Mouse (Mus musculus) midbrain, embryonic 13.5 days (tissue): Measurements from ENCODE around the gene Ninj2. TPM values are rescaled to one million over a fixed set of nuclear protein-coding genes. Genes with fewer than 3 reads are reported as not detected.
A peak's percentile ranks its signal among the peaks of the same experiment; 100 is the strongest.

ENCODE experiments used
- ATAC-seq: fragments of 200-750 bp; cut with Nextera tagmentation; 2 replicates; pipeline ENCODE4 v1.8.0; 2017; ENCODE audit warnings: mild to moderate bottlenecking, moderate TSS enrichment, moderate library complexity
- H3K27ac ChIP-seq: fragments of 300-500 bp; sonication (generic); 2 replicates; pipeline ENCODE4 v1.5.1; 2015; ENCODE audit warnings: inconsistent platforms, mild to moderate bottlenecking, moderate library complexity
- H3K27me3 ChIP-seq: fragments of 300-500 bp; sonication (generic); 2 replicates; pipeline ENCODE4 v1.6.1; 2015; ENCODE audit warnings: mild to moderate bottlenecking, inconsistent platforms
- H3K36me3 ChIP-seq: fragments of 300-500 bp; sonication (generic); 2 replicates; pipeline ENCODE4 v1.6.1; 2015; ENCODE audit warnings: mild to moderate bottlenecking, inconsistent platforms
- H3K4me1 ChIP-seq: fragments of 300-500 bp; sonication (generic); replicated peaks from 2 replicates; pipeline ENCODE4 v1.6.1; 2015; ENCODE audit warnings: inconsistent platforms
- H3K4me2 ChIP-seq: fragments of 300-500 bp; sonication (generic); replicated peaks from 2 replicates; pipeline ENCODE4 v1.6.1; 2015; ENCODE audit warnings: moderate library complexity, mild to moderate bottlenecking, inconsistent platforms
- H3K4me3 ChIP-seq: fragments of 300-500 bp; sonication (generic); replicated peaks from 2 replicates; pipeline ENCODE4 v1.5.1; 2015; ENCODE audit warnings: mild to moderate bottlenecking, inconsistent platforms
- H3K9ac ChIP-seq: fragments of 300-500 bp; sonication (generic); replicated peaks from 2 replicates; pipeline ENCODE4 v1.6.1; 2015; ENCODE audit warnings: mild to moderate bottlenecking, inconsistent platforms
- H3K9me3 ChIP-seq: fragments of 300-500 bp; sonication (generic); 2 replicates; pipeline ENCODE4 v1.6.1; 2016; ENCODE audit warnings: mild to moderate bottlenecking, inconsistent platforms
- WGBS: fragments of 180-500 bp; shearing (Covaris S2); methylation state at CpG from one replicate; pipeline ENCODE4 v1.1.7; 2015; 5-methylcytosine and 5-hydroxymethylcytosine counted together
- polyA plus RNA-seq: library from polyadenylated mRNA; unstranded; fragments of >200 nt; fragmentation: Nextera tagmentation; extraction: Ambion mirVana; gene quantifications from 2 replicates; pipeline ENCODE4 v1.2.1, GENCODE M21; 2015

Ninj2 gene
- polyA plus RNA-seq, 1 experiment from 2014 or later: not detected

DNA sequence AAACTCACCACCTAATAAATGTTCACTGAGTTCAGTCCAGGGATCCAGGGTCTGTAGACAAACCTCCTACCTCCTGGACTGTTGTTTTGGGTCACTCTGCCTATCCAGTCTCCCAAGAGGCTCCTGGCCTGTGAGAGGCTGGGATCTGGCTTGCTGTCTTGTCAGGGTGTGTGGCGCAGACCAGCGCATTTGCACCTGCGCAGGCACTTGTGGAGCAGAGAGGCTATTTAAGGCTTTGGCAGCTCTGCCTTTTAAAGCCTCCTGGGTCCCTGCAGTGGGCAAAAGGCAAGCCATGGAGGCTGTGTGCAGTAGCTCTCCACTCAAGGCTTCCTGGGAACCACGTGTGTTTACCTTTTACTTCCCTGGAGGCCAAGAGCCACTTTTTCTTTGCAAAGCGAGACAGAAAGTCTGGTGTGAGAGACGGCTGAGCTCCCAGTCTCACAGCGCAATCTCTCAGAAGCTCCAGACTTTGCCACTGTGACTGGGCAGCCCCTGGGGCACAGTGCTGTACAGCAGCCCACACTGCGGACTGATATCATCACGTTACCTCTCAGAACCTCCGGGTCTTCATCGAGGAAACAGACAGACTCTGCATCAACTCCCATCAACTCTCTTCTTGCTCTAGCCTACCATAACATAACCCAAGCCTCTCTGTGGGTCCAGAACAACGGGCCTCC lies 55.7 kb downstream of the Ninj2 start:
- Histone ChIP-seq H3K4me2 (no peak overlapping the region), H3K4me3 (no peak overlapping the region), H3K9ac (no peak overlapping the region), H3K36me3 (no peaks in the 10 kb centered on the region), H3K4me1 (peaks cover 4% of the 10 kb centered on the region; the same call in 1 of the 2 replicates), H3K27me3 (no peaks in the 10 kb centered on the region), H3K27ac (no peak overlapping the region), H3K9me3 (no peaks in the 10 kb centered on the region)
- WGBS: 87% methylated on average over 12 of the region's 12 CpGs
- ATAC-seq: no peak

GRCm38 (mm10) chr6:120149458-120150120 lies 56.4 kb downstream of the Ninj2 start:
- H3K9ac ChIP-seq: no peak overlapping the region
- H3K4me2 ChIP-seq: no peak overlapping the region
- H3K36me3 ChIP-seq: no peaks in the 10 kb centered on the region
- H3K9me3 ChIP-seq: no peaks in the 10 kb centered on the region
- no peaks in the 10 kb centered on the region for H3K27me3 ChIP-seq
- no peak for ATAC-seq
- no peak overlapping the region for H3K27ac ChIP-seq
- H3K4me1 ChIP-seq: peaks cover 4% of the 10 kb centered on the region; the same call in 1 of the 2 replicates
- H3K4me3 ChIP-seq: no peak overlapping the region
- WGBS: 82% methylated on average over 12 of the region's 12 CpGs

- Histone ChIP-seq H3K4me3 (no peak overlapping the region), H3K4me1 (peaks cover 10% of the 10 kb centered on the region), H3K9me3 (no peaks in the 10 kb centered on the region), H3K9ac (no peak overlapping the region), H3K27ac (no peak overlapping the region), H3K27me3 (no peaks in the 10 kb centered on the region), H3K36me3 (no peaks in the 10 kb centered on the region), H3K4me2 (no peak overlapping the region)
- WGBS: 82% methylated on average over 3 of the region's 3 CpGs
- ATAC-seq: no peak
Measured at GRCm38 (mm10) chr6:120150206-120150605, 57.1 kb downstream of the Ninj2 start.

DNA sequence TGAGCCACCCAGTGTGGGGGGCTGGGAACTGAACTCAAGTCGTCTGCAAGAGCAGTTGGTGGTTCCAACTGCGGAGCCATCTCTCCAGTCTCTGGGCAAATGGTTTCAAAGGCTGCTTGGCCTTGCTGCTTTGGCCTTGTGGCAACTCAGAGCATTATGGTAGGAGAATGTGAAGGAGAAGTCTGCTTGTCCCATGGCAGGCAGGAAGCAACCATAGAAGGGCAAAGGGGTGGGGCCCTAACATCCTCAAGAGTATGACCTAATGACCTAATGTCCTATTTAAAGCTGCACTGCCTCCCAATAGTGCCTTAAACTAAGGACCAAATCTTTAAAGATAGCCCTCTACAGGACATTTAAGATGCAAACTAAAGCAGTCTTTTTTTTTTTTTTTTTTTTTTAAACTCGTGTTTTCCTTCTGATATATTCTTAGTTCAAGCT lies 58.5 kb downstream of the Ninj2 start:
- H3K36me3 ChIP-seq: no peaks in the 10 kb centered on the region
- no peak overlapping the region for H3K27ac ChIP-seq
- peaks cover 10% of the 10 kb centered on the region for H3K4me1 ChIP-seq
- ATAC-seq: no peak
- no peak overlapping the region for H3K4me3 ChIP-seq
- H3K9ac ChIP-seq: no peak overlapping the region
- H3K9me3 ChIP-seq: no peaks in the 10 kb centered on the region
- H3K27me3 ChIP-seq: no peaks in the 10 kb centered on the region
- H3K4me2 ChIP-seq: no peak overlapping the region
- 72% methylated on average over 3 of the region's 3 CpGs for WGBS

DNA sequence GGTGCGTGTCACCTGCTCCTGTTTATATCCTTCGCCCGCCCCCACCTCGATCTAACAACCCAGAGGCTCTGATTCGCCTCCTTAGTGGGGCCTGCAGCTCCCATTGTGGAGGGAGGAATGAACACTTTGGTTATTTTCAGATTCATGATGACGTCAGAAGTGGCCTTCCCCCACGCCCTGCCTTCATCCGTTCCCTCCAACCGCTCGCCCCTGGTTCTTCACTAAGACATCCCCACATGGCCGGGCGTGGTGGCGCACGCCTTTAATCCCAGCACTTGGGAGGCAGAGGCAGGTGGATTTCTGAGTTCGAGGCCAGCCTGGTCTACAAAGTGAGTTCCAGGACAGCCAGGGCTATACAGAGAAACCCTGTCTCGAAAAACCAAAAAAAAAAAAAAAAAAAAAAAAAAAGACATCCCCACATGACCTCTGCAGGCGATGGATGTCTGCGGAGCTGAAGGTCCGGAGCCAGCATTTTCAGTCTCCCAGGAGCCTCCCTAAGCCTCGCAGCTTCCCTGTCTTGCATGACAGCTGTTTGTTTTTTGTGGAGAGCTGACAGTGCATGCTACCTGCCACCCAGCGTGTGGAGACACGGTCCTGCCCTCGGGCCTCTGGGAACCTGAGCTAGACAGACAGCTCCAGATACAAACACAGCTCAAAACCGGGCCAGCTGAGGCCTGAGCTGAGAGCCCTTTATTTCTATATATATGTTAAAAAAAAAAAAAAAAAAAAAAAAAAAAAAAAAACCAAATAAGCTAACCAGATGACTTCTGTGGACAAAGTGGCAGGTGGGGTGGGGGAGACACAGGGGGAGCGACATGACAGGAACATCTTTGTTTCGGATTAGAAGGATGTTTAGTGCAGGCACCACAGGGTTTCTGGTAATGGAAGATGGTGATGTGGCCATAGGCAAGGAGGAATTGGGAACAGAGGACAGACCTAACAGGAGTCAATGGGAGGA lies 59.9 kb downstream of the Ninj2 start:
- 81% methylated on average over 25 of the region's 26 CpGs for WGBS
- H3K4me2 ChIP-seq: no peak overlapping the region
- H3K9me3 ChIP-seq: no peaks in the 10 kb centered on the region
- H3K27me3 ChIP-seq: no peaks in the 10 kb centered on the region
- H3K9ac ChIP-seq: no peak overlapping the region
- H3K27ac ChIP-seq: no peak overlapping the region
- no peaks in the 10 kb centered on the region for H3K36me3 ChIP-seq
- H3K4me1 ChIP-seq: peaks cover 10% of the 10 kb centered on the region
- H3K4me3 ChIP-seq: no peak overlapping the region
- ATAC-seq: no peak

- Histone ChIP-seq H3K27me3 (no peaks in the 10 kb centered on the region), H3K36me3 (no peaks in the 10 kb centered on the region), H3K4me2 (no peak overlapping the region), H3K4me1 (peaks cover 16% of the 10 kb centered on the region), H3K9me3 (no peaks in the 10 kb centered on the region), H3K4me3 (no peak overlapping the region), H3K9ac (no peak overlapping the region), H3K27ac (no peak overlapping the region)
- no peak for ATAC-seq
- 57% methylated on average over 5 of the region's 5 CpGs for WGBS
Measured at GRCm38 (mm10) chr6:120154526-120155309, 61.6 kb downstream of the Ninj2 start.

GRCm38 (mm10) chr6:120155510-120155909 lies 62.4 kb downstream of the Ninj2 start:
- no peak for ATAC-seq
- no peaks in the 10 kb centered on the region for H3K27me3 ChIP-seq

DNA sequence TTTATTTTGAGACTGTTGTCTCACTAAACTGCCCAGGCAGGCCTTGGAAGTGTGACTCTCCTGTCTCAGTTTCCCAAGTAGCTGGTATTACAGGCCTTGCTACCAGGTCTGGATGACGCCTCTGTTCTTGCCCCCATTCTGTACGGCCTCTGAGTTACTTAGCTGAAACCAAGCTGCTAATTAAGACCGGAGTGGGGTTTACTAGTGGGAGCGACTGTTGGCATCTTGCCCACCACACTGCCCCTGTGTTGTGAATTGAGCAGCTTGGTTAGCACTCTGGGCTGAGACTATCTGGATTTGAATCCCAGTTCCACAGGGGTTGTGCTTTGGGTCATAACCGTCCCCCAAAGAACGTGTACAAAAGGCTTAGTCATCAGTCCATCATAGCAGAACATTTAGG lies 64.3 kb downstream of the Ninj2 start:
- ATAC-seq: no peak
- no peaks in the 10 kb centered on the region for H3K27me3 ChIP-seq
- WGBS: 74% methylated on average over 6 of the region's 6 CpGs
- no peak overlapping the region for H3K27ac ChIP-seq
- H3K4me3 ChIP-seq: no peak overlapping the region
- H3K36me3 ChIP-seq: no peaks in the 10 kb centered on the region
- peaks cover 20% of the 10 kb centered on the region for H3K4me1 ChIP-seq
- H3K4me2 ChIP-seq: no peak overlapping the region
- no peaks in the 10 kb centered on the region for H3K9me3 ChIP-seq
- H3K9ac ChIP-seq: no peak overlapping the region

More at GRCm38 (mm10) chr6:120155510-120155909, 62.4 kb downstream of the Ninj2 start:
- Histone ChIP-seq H3K9ac (no peak overlapping the region), H3K4me1 (peaks cover 20% of the 10 kb centered on the region), H3K4me2 (no peak overlapping the region), H3K4me3 (no peak overlapping the region), H3K9me3 (no peaks in the 10 kb centered on the region), H3K36me3 (no peaks in the 10 kb centered on the region), H3K27ac (no peak overlapping the region)
- 87% methylated on average over 4 of the region's 4 CpGs for WGBS

GRCm38 (mm10) chr6:120159133-120159901 lies 66.2 kb downstream of the Ninj2 start:
- H3K4me1 ChIP-seq: peaks cover 20% of the 10 kb centered on the region

GRCm38 (mm10) chr6:120162928-120163327 lies 69.8 kb downstream of the Ninj2 start:
- Histone ChIP-seq H3K9ac (no peak overlapping the region), H3K4me3 (no peak overlapping the region), H3K4me2 (no peak overlapping the region), H3K27ac (no peak overlapping the region), H3K27me3 (no peaks in the 10 kb centered on the region), H3K36me3 (no peaks in the 10 kb centered on the region), H3K9me3 (no peaks in the 10 kb centered on the region), H3K4me1 (peaks cover 13% of the 10 kb centered on the region)
- no peak for ATAC-seq
- 89% methylated on average over 6 of the region's 6 CpGs for WGBS

More at GRCm38 (mm10) chr6:120159133-120159901, 66.2 kb downstream of the Ninj2 start:
- H3K9me3 ChIP-seq: no peaks in the 10 kb centered on the region
- WGBS: 61% methylated on average over 9 of the region's 9 CpGs
- no peak overlapping the region for H3K4me3 ChIP-seq
- ATAC-seq: peak; percentile 70
- no peaks in the 10 kb centered on the region for H3K27me3 ChIP-seq
- H3K9ac ChIP-seq: no peak overlapping the region
- H3K36me3 ChIP-seq: no peaks in the 10 kb centered on the region
- peak overlapping the region; percentile 51; the same call in 1 of the 2 replicates for H3K27ac ChIP-seq
- H3K4me2 ChIP-seq: no peak overlapping the region

DNA sequence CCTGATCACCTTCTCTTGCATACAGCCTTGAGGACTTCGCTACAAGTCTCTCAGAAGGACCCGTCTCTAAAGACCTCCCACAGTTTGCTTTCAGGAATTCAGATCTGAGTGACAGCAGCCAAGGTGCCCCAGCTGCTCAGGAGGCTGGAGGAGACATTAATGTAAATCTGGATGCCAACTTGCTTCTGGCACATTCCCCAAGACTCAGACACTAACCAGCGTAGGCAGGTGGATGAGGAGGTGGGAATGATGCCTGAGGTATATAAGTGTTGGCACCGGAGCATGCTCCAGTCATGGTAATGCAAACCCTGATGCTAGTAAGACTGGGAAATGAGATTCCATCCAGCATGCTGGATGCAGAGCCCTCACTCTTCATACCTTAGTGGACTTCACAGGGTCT lies 71.6 kb downstream of the Ninj2 start:
- no peak overlapping the region for H3K27ac ChIP-seq
- 0 out of 2 replicates have a peak, but pooled peaks cover 3% of the 10 kb centered on the region for H3K4me1 ChIP-seq
- 91% methylated on average over 4 of the region's 4 CpGs for WGBS
- H3K36me3 ChIP-seq: no peaks in the 10 kb centered on the region
- H3K4me3 ChIP-seq: no peak overlapping the region
- H3K9me3 ChIP-seq: no peaks in the 10 kb centered on the region
- H3K27me3 ChIP-seq: no peaks in the 10 kb centered on the region
- no peak for ATAC-seq
- H3K4me2 ChIP-seq: no peak overlapping the region
- H3K9ac ChIP-seq: no peak overlapping the region
